Mouse (Mus musculus) layer of hippocampus, adult 8-10 months (tissue): ENCODE data around the gene Cavin1. TPM values are rescaled to one million over a fixed set of nuclear protein-coding genes. Genes with fewer than 3 reads are reported as not detected.

ENCODE experiments used
- DNase-seq, 2 experiments: peaks; one replicate each; pipeline ENCODE4 v3.0.0; 2022; ENCODE audit warnings: low spot score in 2 of 2
- total RNA-seq, 4 experiments: library from RNA; stranded (reverse); gene quantifications; 2 replicates each; pipeline ENCODE4 v1.2.4; 2022

The Cavin1 gene
- total RNA-seq, 4 experiments from 2014 or later, result 15.4 to 22.1 (median 18.9) TPM

DNA sequence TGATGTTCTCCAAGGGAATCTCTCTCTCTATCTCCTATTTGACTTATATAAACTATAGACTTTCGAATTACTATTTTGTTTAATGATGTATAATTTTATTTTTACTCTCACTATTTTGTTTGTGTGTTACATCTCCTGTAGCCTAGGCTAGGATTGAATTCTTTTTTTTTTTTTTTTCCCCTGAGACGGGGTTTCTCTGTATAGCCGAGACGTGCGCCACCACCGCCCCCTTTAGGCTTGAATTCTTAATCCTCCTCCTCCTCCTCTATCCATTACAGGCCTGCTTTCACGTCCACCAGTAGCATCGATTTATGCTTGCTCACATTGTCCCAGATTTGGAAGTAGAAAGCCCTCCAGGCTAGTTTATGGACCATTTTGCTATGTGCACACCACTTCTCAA lies 11.4 kb upstream of the Cavin1 start:
- no peak for DNase-seq

DNA sequence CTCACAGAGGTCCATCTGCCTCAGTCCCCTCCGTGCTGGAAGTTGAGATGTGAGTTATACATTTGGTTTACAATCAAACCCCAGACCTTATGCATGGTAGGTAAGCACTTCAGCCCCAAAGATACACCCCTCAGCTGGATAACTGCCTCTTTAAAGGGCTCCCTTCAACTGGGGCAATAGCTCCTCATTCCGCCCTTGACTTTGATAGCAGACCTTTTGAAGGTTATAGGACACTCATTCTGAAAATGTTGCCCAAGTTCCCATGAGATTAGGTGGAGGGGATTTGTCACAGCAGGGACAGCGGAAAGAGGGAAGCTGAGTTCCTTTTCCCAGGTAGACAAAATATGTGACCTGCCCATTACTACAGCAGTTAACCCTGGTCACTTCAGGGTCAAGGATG lies 10.5 kb upstream of the Cavin1 start:
- DNase-seq, result no peak

DNA sequence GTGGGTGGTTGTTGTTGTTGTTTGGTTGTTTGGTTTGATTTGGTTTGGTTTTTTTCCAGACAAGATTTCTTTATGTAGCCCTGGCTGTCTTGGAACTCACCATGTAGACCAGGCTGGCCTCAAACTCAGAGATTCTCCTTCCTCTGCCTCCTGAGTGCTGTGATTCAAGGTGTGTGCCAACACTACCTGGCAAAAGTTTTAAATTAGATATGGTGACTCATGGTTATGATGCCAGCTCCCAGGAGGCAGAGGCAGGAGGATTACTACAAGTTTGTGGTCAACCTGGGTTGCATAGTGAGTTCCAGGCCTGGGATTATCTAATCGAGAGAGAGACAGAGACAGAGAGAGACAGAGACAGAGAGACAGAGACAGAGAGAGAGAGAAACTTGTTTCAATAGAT lies 9.8 kb upstream of the Cavin1 start:
- no peak for DNase-seq

DNA sequence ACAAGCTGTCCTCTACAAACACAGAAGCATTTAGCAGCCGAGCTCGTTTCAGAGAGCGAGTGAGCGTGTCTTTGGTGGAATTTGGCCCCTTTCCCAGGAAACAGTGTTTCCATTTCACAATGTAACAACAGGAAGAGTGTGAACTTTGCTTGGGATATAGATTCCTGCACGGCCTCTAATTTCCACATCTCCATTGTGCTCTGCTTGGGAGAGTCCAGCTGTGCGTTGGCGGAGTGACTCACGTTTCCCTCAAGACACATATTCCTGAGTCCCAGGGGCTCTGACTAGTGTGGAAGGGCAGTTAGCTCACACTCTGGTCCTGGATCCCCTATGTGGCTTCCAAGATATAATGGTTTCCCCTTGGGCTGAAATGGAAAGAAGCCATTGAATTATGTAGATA lies 9.2 kb upstream of the Cavin1 start:
- DNase-seq, result no peak

DNA sequence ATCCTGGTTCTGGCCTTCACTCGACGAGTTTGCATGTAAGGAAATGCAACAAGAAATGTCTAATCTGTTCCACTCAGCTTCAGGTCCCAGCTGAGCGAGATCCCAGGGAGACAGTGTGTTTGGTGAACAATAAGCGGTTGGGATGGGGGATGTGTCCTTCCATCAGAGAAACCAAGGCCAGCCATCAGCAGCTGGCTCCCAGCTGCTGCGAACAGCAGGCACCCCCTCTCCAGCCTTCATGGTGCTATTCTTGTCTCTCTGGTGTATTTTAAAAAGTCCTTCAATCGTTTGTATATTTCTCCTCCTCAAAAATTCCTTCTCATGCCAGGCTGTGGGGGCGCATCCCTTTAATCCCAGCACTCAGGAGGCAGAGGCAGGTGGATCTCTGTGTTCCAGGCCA lies 4.6 kb upstream of the Cavin1 start:
- DNase-seq, result no peak

DNA sequence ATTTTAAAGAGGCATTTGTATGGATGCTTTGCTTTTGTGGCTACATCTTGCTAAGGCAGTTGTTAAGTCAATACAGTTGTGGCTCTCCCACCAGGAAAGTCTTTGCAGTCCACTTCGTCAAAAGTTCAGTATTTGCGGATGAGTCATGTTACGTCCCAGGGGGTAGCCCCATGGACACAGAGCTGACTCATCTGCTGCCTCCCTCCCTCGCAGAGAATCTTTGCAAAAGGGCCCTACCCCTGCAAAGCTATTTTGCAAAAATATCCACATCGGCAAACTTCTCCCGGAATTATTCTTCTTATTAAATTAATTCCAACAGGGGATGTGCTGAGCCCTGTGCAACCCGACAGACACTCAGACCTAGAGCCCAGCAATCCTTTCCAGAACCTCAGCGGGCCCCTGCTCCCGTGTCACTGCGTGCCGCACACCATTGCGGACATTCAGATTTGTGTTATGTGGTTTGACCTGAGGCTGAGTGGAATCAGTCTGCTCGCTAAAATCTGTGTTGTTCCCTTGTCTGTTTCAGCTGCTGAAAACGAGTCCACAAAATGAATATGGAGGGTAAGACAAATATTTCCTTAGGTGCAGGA lies 3.8 kb upstream of the Cavin1 start:
- DNase-seq, result no peak

DNA sequence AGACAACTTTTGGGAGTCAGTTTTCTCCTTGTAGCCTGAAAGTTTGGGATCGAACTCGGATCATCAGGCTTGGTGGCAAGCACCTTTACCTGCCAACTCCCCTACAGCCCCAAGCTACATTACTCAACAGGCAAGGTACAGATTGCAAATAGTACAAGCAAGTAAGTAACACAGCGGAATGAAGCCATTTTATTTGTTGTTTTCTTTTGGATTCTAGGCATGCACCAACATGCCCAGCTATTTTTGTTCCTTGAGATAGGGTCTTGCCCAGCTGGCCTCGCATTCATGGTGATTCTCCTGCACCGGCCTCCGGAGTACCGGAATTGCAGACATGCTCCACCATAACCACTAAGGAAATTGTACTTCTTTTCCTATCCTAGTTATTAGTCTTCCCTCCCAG lies 2.6 kb upstream of the Cavin1 start:
- DNase-seq, result no peak

DNA sequence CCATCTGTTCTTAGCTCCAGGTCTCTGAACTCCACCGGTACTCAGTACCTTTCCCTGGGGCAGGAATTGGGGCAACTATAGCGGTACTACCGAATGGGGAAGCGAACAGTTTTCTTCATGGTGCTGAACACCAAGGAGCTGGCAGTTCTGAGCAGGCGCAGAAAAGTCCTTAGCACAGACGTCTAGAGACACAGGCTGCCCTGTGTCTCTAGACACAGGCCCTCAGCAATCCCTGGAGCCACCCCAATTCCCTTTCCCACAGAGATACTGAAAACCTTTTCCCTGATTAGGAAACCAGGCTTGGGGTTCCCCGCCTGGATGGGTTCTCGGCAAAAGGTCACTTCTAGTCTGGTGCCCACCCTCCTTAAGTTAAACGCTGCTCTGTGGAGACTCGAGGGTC lies 768 bp upstream of the Cavin1 start:
- DNase-seq, result no peak

DNA sequence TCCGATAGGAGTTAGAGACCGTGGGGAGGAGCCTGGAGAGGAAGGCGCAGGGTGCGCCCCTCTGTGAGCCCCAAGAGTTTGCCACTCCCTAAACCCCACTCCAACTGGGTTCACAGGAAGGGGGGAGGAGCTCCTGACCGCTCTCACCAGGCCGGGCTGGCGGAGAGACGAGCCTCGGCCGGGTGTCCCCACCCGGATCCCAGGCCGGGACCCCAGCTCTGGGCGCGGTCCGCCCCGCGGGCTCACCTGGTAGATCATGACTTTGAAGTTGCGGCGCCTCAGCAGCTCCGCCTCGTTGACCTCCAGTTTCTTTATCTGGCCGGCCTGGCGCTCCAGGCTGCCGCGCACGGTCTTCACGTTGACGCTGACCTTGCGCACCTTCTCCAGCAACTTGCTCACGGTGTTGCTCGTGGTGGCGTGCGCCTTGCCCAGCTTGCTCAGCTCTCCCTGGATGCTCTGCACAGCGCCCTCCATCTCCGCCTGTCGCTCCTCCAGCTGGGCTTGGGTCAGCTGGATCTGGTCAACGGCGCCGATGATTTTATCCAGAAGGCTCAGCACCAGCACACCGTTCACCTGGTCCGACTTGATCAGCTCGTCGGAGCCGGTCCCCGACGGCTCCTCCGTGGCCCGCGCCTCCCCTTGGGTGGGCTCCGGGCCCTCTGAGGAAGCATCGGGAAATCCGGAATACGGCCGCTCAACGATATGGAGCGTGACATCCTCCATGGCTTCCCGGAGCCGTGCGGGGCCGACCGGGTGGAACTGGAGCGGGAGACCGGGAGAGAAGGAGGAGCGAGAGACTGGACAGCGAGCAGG lies 737 bp downstream of the Cavin1 start:
- DNase-seq, result no peak

DNA sequence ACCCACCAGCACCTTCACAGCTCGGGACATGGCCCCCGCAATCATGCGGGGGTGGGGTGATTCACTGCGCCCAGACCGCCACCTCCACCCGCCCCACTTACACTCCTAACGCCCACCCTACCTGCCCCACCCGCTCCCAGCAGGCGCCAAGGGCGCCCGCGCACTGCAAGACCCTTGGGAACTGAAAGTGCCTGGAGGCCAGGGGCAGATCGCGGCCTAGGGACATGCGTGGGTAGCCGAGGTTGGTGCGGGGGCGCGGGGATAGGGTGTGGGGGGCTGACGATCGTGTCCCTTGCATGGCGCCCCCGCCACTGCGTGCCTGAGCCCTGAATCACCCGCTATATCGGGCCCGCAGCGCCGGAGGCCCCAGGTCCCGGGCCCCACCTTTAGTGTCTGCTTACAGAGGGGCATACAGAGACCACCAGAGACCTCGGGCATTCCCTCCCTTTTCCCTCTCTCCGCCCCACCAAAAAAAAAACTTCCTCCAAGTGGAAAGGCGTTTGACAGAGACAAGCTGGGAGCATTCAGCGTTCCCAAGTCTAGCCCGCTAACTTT lies 1.4 kb downstream of the Cavin1 start:
- no peak for DNase-seq

DNA sequence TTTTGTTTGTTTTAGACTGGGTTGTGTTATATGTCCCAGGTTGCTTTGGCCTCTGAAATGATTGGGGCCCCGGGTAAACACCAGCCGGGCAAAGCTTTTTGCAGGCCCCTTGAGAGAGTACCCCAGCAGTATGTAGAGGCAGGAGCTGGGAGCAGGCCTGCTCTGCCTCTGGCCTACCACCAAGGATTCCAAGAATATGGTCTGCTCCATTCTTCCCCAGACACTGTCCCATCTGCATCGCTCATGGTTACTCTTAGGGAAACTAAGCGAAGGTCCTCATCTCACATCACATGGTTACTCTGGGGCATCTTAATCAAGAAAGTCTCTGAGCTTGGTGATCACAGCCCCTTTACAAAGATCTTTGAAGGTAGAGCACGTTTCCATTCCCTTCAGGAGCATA lies 2.2 kb downstream of the Cavin1 start:
- DNase-seq, result no peak

DNA sequence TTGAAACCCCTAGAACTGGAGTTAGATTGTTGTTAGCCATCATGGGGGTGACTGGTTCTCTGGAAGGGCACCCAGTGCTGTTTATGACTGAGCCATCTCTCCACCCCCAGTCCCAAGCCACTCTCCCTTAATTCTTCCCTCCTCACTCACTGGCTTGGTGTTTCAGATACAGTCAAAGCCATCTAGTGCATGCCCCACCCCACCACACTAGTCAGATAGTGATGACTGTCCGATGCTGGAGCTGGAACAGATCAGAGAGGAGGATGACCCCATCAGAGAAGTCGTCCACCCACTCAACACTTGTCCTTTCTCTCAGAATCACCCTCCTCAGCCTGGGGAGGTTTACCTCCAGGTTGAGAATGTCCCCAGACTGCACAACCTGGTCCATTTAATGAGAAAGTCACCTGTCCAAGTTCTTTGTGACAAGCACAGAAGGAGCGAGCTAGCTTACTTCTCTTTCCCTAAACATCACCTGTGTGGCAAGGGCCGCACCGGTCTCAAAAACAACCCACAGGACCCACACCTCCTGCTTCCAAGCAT lies 2.7 kb downstream of the Cavin1 start:
- DNase-seq, result no peak

DNA sequence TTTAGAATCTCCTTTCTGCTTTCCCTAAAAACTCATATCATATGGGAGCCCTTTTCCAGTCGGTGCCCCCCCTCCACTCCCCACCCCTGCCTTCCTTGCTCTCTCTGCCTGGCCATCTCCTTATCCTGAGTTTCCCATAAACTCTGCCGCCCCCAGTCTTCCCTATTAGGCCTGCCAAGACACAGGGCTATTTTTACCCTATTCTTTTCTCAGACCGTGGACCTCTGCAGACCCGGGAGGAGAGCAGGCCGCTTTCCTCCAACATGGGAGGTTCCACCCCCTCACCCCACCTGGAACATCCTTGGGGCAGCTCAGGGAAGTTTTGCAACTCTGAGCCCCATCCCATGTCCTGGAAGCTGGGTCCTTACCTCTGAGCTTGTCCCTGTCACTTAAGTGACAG lies 3.3 kb downstream of the Cavin1 start:
- no peak for DNase-seq

DNA sequence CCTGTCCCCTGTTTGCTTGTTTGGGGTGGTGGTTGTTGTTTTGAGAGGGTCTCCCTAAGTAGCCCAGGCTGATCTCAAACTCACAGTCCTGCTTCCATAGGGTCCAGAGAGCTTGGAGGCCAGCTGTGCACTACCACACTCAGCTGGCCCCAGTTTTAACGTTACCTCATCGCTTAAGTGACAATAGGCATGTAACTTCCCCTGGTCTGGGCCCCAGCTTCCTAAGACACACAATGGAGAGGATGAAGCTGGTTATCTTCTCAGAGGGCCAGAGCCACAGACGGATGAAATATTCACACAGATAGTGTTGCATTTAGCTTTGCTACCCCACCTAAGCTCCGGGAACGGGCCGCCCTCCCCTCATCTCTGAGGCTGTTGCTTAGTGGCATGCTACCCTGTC lies 4.9 kb downstream of the Cavin1 start:
- no peak for DNase-seq

DNA sequence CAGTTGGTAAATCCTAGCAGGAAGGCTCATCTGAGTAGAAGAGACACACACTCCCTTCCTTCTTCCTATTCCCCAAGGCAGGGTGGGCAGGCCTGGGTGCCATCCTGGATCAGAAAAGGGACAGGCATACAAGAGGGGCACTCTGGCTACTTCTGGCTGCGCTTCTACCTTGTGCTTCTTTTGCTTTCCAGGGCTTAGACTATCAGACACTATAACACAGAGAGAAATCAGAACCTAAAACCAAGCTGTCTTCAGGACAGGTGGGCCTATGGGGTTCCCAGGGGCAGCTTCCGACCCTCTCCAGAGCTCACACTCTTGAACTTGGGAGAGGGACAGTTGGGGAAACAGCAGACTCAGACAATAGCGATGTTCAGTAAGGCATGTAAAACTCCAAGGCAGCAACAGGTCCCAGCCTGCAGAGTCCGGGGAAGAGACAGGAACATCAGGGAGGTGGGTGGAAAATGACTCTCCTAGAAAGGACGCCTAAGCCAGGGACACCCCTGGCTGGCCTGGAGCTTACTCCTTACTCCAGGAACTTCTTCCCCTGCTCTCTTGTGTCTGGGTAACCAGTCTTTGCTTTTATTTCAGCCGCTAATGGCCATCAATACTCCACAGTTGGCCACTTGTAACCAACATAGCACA lies 5.7 kb downstream of the Cavin1 start:
- DNase-seq, result no peak

DNA sequence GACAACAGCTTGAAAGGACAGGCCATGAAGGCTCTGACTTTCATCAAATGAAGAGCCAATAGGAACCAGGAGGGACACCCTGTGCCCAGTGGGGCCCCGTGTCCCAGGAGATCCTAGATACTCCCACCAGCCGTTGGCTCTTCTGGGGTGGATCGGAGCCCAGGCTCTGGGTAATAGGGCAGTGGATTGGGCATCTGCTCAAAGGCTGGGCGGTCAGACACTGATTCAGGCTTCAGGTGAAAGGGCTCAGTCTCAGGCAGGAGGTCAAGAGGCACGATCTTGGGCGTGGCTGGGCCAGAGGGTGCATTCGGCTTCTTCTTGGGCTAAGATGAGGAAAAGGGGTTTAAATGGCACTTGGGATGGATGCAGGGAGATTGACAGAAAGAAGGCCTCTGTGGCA lies 6.5 kb downstream of the Cavin1 start:
- no peak for DNase-seq

DNA sequence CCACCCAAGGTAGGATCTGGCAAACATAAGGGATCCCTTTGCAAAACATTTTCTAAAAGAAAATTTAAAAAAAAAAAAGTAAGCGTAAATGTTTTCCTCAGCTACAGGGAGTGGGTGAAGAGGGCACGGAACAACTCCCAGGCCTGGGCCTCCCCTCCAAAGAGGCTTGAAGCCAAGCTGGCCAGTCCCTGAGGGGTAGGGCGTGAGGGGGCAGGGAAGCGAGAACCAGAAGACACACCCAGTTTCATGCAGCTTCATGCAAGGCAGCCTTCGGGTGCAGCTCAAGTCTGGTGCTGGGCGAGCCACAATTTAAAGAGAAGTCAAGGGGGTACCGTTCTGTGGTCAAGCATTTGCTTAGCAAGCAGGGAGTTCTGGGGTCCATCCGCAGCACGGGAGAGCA lies 7.0 kb downstream of the Cavin1 start:
- DNase-seq, result no peak

DNA sequence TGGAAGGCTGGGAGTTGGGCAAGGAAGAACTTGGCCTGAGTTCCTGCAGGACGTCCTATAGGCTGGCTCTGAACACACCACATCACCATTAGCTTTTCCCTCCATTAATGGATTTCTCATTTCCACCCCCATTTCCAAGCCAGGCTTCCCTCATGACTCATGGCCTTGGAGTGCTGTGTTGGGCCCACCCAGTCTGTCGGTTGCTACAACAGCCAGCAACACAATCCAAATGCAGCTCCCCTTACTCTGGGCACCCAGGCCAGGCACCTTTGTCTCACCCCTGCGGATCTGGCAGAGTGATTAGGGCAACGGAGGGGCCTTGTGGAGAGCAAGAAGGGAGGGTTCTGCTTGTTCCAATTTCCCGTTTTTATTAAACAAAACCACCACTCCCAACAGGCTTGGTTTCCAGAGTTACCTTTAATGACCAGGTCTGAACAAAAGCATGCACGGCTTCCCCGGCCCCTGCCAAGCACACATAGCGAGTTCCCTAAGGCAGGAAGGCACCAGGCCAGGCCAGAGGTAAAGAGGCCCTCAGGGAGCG lies 8.2 kb downstream of the Cavin1 start:
- DNase-seq, result no peak

DNA sequence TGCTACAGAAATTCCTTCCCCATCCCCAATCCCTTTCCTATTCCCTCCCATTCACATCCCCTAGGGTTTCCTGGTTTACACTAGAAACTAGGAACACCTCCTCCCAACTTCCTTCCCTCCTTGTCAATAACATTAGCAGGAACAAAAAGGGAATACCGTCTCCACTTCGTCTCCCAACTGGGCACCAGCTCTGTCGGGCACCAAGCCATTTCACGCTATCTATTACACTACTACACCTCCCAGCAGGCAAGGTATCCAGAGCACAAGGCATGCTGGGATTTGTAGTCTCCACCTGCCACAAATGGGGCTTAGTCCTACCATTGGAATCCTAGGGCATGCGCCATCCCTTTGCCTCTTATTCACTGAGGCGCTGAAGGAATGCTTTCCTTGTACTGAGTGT lies 10.1 kb downstream of the Cavin1 start:
- DNase-seq, result no peak

DNA sequence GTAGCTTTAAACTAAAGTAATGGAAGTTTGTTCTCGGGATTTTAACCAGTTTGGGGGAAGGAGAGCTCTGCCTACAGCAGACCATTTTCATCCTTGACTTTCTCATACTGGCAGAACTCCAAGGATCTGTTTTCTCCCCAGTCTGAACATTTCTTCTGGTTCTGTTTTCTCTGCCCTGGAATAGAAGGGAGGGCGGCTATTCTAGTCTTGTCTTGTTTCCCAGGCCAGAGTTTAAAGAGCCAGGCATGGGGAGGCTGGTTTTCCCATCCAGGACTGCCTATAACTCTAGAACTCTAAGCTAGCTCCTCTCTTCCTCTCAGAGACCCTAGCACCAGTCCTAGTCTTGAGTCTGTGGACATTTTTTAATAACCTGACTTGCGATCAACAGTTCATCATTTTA lies 10.9 kb downstream of the Cavin1 start:
- DNase-seq, result no peak

DNA sequence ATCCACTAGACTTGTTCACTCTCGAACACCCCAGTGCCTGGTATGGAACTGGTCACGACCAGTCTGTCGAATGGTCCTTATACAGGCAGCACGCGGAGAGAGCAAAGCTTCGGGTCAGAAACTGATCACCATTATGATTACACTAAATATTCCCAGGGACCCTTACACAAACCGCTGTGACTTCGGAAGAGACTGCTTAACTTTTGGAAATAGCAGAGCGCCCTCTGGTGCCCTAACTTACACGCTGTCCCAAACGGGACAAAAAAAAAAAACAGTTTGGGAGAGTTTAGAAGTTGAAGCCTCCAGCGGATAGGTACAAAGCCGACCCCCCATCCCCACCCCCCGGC lies 11.2 kb downstream of the Cavin1 start:
- DNase-seq, result no peak
